Mouse (Mus musculus): ENCODE results near the gene 9530003J23Rik. TPM values are rescaled to one million over a fixed set of nuclear protein-coding genes. Genes with fewer than 3 reads are reported as not detected.

The 9530003J23Rik gene
- total RNA-seq, 4 experiments from 2014 or later = not detected

- no peak for DNase-seq (ENCODE audit: low spot score in 2 of 2)
These were observed 45.1 kb downstream of the 9530003J23Rik start for GRCm38 (mm10) chr10:117193364-117193763.

DNA sequence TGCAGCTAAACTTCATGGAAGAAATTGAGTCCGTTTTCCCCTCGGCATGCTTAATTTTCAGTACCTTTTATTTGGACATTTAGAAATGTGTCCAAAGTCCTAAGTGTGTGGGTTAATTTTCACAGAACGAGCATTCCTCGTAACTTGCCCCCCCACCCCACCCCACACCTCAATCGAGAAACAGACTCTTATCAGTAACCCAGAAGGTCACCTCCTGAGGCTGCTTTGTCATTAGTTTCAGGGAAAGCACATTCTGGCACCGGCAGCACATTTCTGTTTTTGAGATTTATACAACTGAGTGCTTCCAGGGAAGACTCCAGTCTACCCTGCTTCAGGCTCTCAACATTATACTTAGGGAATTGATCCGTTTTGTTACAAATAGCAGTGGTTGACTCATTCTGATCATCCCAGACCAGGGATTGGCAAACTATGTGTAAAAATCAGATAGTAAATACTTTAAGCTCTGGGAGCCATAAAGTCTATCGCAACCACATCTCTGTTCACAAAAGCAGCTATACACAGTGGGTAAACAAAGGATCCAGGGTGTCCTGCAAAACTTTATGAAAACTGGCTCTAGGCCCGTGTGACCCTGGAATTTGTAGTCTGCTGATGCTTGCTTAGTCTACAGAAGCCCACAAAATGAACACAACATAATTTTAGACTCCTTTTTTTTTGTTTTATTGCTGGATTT is 53.0 kb downstream of the 9530003J23Rik start:
- DNase-seq (ENCODE audit: low spot score in 2 of 2) = no peak

Other genes with a start within 250 kb of the 9530003J23Rik start
- gene Lrrc10, start 193.4 kb downstream of the 9530003J23Rik start, total RNA-seq (2022) = under 1 TPM in 1 of 4 experiments, not detected in 3; 0.27 TPM
- gene Cct2, start 174.9 kb downstream of the 9530003J23Rik start, total RNA-seq (2022) = 100 to 1,000 TPM; 109 to 146 (median 117) TPM
- 10 to 100 TPM in 1 of 4 experiments, 1 to 10 TPM in 3; 8.9 to 10.1 (median 9.4) TPM for gene Frs2, start 90.2 kb downstream of the 9530003J23Rik start, total RNA-seq (2022)
- gene Yeats4, start 14.2 kb downstream of the 9530003J23Rik start, total RNA-seq (2022) = 10 to 100 TPM; 13.4 to 15.6 (median 14.9) TPM
- 10 to 100 TPM; 12.5 to 38.1 (median 25.6) TPM for gene Lyz2, start 43.6 kb upstream of the 9530003J23Rik start, total RNA-seq (2022)
- gene Lyz1, start 54.2 kb upstream of the 9530003J23Rik start, total RNA-seq (2022) = 1 to 10 TPM; 1.5 to 4.6 (median 3.1) TPM
- 10 to 100 TPM; 16.8 to 22.6 (median 18.5) TPM for gene Cpsf6, start 141.3 kb upstream of the 9530003J23Rik start, total RNA-seq (2022)

Measured in gastrocnemius, adult 8-10 months (tissue).